Mouse (Mus musculus) heart, postnatal 0 days (tissue): ENCODE measurements around the gene March10. TPM values are rescaled to one million over a fixed set of nuclear protein-coding genes. Genes with fewer than 3 reads are reported as not detected.

ENCODE experiments used
- ATAC-seq: fragments of 200-750 bp; cut with Nextera tagmentation; 2 replicates; pipeline ENCODE4 v1.8.0; 2017; ENCODE audit warnings: low read depth, moderate number of reproducible peaks, moderate library complexity; ENCODE audit not compliant: insufficient read depth
- DNase-seq: peaks from one replicate; pipeline ENCODE4 v3.0.0-alpha.2; 2016; ENCODE audit warnings: low spot score
- H3K27ac ChIP-seq: fragments of 300-500 bp; sonication (generic); 2 replicates; pipeline ENCODE4 v1.5.1; 2014; ENCODE audit warnings: low read depth, mild to moderate bottlenecking
- H3K27me3 ChIP-seq: fragments of 300-500 bp; sonication (generic); 2 replicates; pipeline ENCODE4 v1.6.1; 2014; ENCODE audit warnings: low read length, mixed read lengths; ENCODE audit not compliant: control insufficient read depth, insufficient read depth
- H3K36me3 ChIP-seq: fragments of 300-500 bp; sonication (generic); replicated peaks from 2 replicates; pipeline ENCODE4 v1.6.1; 2014; ENCODE audit warnings: low read length, mixed read lengths; ENCODE audit not compliant: control insufficient read depth, insufficient read depth
- H3K4me1 ChIP-seq: fragments of 300-500 bp; sonication (generic); 2 replicates; pipeline ENCODE4 v1.6.1; 2014; ENCODE audit warnings: antibody characterized with exemption; ENCODE audit not compliant: control insufficient read depth, insufficient read depth
- H3K4me2 ChIP-seq: fragments of 300-500 bp; sonication (generic); 2 replicates; pipeline ENCODE4 v1.6.1; 2014; ENCODE audit warnings: low read depth, mild to moderate bottlenecking, low read length, moderate library complexity
- H3K4me3 ChIP-seq: fragments of 300-500 bp; sonication (generic); 2 replicates; pipeline ENCODE4 v1.5.1; 2014; ENCODE audit warnings: low read depth, low read length
- H3K9ac ChIP-seq: fragments of 300-500 bp; sonication (generic); replicated peaks from 2 replicates; pipeline ENCODE4 v1.6.1; 2014; ENCODE audit warnings: low read depth, low read length, mixed read lengths
- H3K9me3 ChIP-seq: fragments of 300-500 bp; sonication (generic); replicated peaks from 2 replicates; pipeline ENCODE4 v1.6.1; 2016; ENCODE audit warnings: low read length; ENCODE audit not compliant: control insufficient read depth
- CTCF ChIP-seq: IDR thresholded peaks from 2 replicates; pipeline ENCODE4 v1.5.1; 2016; ENCODE audit warnings: antibody characterized with exemption, control low read depth, low read depth
- EP300 ChIP-seq: IDR thresholded peaks from 2 replicates; pipeline ENCODE4 v1.6.1; 2016; ENCODE audit warnings: antibody characterized with exemption, low read depth
- WGBS: fragments of 180-500 bp; shearing (Covaris S2); extraction: QIAGEN DNeasy Blood & Tissue Kit; methylation state at CpG from one replicate; pipeline ENCODE4 v1.1.7; 2014; 5-methylcytosine and 5-hydroxymethylcytosine counted together
- polyA plus RNA-seq: library from polyadenylated mRNA; unstranded; fragments of >200 nt; fragmentation: Nextera tagmentation; extraction: Ambion mirVana; gene quantifications from 2 replicates; pipeline ENCODE4 v1.2.1, GENCODE M21; 2015
- total RNA-seq: library from RNA; depleted of rRNA; stranded (reverse); fragments of >200 nt; gene quantifications from 2 replicates; pipeline ENCODE4 v1.2.3, GENCODE M21; 2014; ENCODE audit warnings: low replicate concordance

March10 gene
- total and polyA plus RNA-seq, 2 experiments from 2014 or later, result not detected

DNA sequence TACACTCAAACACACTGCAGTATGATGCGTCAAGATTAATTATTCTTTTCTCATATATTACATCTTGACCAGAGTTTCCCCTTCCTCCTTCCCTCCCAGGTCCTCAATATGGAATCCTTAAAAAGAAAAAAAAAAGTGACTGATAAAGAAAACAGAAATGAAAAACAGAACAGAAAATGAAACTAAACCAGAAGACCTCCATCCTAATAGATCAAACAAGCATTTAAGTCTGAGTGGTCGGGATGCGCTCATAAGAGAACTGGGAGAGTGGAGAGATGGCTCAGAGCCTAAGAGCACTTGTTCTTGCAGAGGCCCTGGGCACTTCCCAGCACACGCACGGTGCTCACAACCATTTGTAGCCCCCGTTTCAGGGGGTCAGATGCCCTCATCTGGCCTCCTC lies 28.5 kb upstream of the March10 start:
- Histone ChIP-seq H3K4me2 (no peak overlapping the region), H3K4me3 (no peak overlapping the region), H3K27ac (no peak overlapping the region), H3K27me3 (no peaks in the 10 kb centered on the region), H3K4me1 (no peaks in the 10 kb centered on the region), H3K9me3 (no peaks in the 10 kb centered on the region), H3K9ac (no peak overlapping the region), H3K36me3 (no peaks in the 10 kb centered on the region)
- 69% methylated on average over 6 of the region's 6 CpGs for WGBS
- TF ChIP-seq CTCF (no peak), EP300 (no peak)
- ATAC-seq (no peak), DNase-seq (no peak)

DNA sequence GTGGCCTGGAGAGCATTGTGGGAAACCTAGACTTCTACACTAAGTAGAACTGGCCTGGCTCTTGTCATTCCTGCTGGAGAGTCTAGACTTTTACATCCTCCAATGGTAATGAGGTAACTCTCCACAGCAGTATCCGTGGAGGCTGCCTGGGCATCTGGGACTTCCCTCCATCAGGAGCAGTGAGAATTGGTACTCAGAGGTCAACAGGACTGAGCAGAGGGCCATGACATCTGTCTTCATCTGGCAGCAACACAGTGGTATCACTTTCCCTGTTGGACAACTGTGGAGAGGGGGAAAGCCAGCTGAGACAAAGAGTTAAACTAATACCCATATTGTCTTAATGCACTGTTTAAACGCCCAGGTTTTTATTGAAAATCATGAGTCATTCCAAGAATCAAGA lies 26.2 kb upstream of the March10 start:
- H3K27ac ChIP-seq, result no peak overlapping the region
- no peaks in the 10 kb centered on the region for H3K9me3 ChIP-seq
- no peak overlapping the region for H3K4me3 ChIP-seq
- no peak overlapping the region for H3K9ac ChIP-seq
- no peaks in the 10 kb centered on the region for H3K27me3 ChIP-seq
- H3K4me1 ChIP-seq, result no peaks in the 10 kb centered on the region
- H3K36me3 ChIP-seq, result no peaks in the 10 kb centered on the region
- 55% methylated on average over 2 of the region's 2 CpGs for WGBS
- DNase-seq (no peak), ATAC-seq (no peak)
- H3K4me2 ChIP-seq, result no peak overlapping the region
- TF ChIP-seq EP300 (no peak), CTCF (no peak)

DNA sequence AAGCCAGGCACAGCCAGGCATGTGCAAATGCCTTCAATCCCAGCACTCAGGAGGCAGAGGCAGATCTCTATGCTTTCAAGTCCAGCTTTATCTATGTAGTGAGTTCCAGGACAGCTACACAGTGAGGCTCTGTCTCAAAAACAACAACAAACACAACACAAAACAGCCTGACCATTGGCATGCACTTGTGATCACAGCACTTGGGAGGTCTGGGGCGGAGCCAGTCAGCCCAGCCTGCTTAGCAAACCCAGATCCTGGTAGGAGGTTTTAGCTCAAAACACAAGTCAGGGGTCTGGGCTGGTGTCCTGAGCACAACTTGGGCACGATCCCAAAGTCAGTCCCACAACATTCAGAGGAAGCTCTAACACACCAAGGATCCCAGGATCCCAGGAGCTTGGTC lies 18.2 kb upstream of the March10 start:
- DNase-seq (no peak), ATAC-seq (no peak)
- H3K4me3 ChIP-seq, result no peak overlapping the region
- H3K4me1 ChIP-seq, result peaks cover 4% of the 10 kb centered on the region; the same call in 1 of the 2 replicates
- no peak overlapping the region for H3K9ac ChIP-seq
- WGBS, result 74% methylated on average over 2 of the region's 2 CpGs
- H3K27me3 ChIP-seq, result no peaks in the 10 kb centered on the region
- H3K9me3 ChIP-seq, result no peaks in the 10 kb centered on the region
- TF ChIP-seq CTCF, result no peak
- TF ChIP-seq EP300, result no peak
- H3K4me2 ChIP-seq, result no peak overlapping the region
- no peaks in the 10 kb centered on the region for H3K36me3 ChIP-seq
- H3K27ac ChIP-seq, result no peak overlapping the region

DNA sequence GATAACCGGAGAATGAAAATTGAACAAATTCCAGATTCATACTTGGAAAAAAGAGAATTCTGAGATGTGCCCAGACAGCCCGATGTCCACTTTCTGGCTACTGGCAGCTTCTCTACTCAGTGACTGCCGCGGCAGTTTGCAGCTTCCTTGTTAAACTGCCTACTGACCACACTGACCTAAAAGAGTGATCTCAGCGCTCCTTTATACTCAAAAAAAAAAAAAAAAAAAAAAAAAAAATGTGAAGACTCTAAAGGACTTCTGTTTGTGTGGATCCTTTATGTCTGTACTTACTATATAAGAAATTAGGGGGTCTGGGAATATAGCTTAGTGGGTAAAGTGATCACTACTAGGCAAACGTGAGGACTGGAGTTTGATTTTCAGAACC lies 17.8 kb upstream of the March10 start:
- Histone ChIP-seq H3K9ac (no peak overlapping the region), H3K4me2 (no peak overlapping the region), H3K4me3 (no peak overlapping the region), H3K27ac (no peak overlapping the region), H3K27me3 (no peaks in the 10 kb centered on the region), H3K9me3 (no peaks in the 10 kb centered on the region), H3K36me3 (no peaks in the 10 kb centered on the region), H3K4me1 (peaks cover 7% of the 10 kb centered on the region; the same call in 1 of the 2 replicates)
- 49% methylated on average over 6 of the region's 6 CpGs for WGBS
- no peak for TF ChIP-seq EP300
- no peak for TF ChIP-seq CTCF
- DNase-seq, result no peak
- ATAC-seq, result no peak

DNA sequence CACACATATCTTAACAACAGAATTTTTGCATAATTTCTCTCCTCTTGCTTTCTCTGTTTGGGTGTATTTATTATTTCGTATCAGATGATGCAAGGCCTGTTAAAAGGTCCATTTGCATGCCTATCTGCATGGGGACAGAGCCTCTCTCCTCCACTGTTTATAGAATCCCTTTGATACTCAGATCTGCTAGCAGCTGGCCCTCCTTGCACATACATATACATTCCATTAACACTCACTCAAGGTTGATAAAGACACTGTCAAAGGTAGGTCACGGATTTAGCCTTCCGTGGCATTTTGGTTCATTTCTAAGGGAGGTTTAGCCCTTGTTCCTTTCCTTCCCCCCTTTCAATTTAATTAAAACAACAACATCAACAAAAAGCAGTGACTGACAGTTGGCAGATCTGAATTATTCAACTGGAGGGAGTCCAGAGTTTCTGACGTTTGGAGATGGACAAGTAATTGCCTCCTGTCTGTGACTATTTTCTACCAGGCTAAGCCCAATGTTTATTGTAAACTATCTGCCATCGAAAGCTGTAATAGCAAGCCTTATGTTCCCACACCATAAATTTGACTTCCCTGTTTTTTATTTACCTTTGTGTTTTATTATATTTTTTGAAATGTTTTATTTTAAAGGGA lies 17.3 kb upstream of the March10 start:
- ATAC-seq, result no peak
- Histone ChIP-seq H3K4me2 (no peak overlapping the region), H3K27ac (peak overlapping the region; percentile 49; the same call in 1 of the 2 replicates)

DNA sequence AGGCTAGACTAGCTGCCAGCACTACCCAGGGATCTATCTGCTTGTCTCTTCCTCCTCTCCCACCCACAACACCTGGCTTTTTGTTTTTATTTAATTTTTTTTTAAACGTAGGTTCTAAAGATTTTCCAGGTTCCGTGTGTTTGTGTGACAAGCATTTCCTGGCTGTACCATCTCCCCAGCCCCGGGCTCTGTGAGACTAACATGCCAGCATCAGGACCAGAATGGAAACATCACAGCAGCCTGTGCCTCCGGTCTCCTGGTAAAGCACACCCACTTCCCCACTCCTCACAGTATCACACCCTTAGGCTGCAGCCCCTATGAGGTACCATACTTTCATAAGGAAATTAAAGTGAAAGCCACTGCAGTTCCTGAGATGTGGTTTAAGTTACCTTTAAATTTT lies 16.1 kb upstream of the March10 start:
- 62% methylated on average over 4 of the region's 4 CpGs for WGBS
- H3K9me3 ChIP-seq, result no peaks in the 10 kb centered on the region
- no peak overlapping the region for H3K27ac ChIP-seq

More for the DNA sequence above, 17.3 kb upstream of the March10 start:
- no peaks in the 10 kb centered on the region for H3K36me3 ChIP-seq
- WGBS, result 31% methylated on average over 5 of the region's 5 CpGs
- H3K9me3 ChIP-seq, result no peaks in the 10 kb centered on the region
- no peak overlapping the region for H3K4me3 ChIP-seq
- DNase-seq, result no peak
- no peak overlapping the region for H3K9ac ChIP-seq
- peaks cover 12% of the 10 kb centered on the region; the same call in 1 of the 2 replicates for H3K4me1 ChIP-seq
- H3K27me3 ChIP-seq, result no peaks in the 10 kb centered on the region
- TF ChIP-seq CTCF (no peak), EP300 (no peak)

More for the DNA sequence above, 16.1 kb upstream of the March10 start:
- no peak overlapping the region for H3K4me2 ChIP-seq
- DNase-seq, result no peak
- H3K4me3 ChIP-seq, result no peak overlapping the region
- no peaks in the 10 kb centered on the region for H3K36me3 ChIP-seq
- TF ChIP-seq CTCF (no peak), EP300 (no peak)
- no peak overlapping the region for H3K9ac ChIP-seq
- H3K4me1 ChIP-seq, result peaks cover 14% of the 10 kb centered on the region; the same call in 1 of the 2 replicates
- no peak for ATAC-seq
- no peaks in the 10 kb centered on the region for H3K27me3 ChIP-seq
